Mouse (Mus musculus): Measurements from ENCODE around the gene Lrriq3. TPM values are rescaled to one million over a fixed set of nuclear protein-coding genes. Genes with fewer than 3 reads are reported as not detected.
A peak's percentile ranks its signal among the peaks of the same experiment; 100 is the strongest.

Gene Lrriq3
- under 1 TPM; 0.73 to 0.77 TPM for polyA plus RNA-seq (2017; shearing (Covaris generic))

- peak; percentile 94 for ATAC-seq
These were observed at the start of gene Lrriq3, which contains the start of gene Fpgt for GRCm38 (mm10) chr3:155093116-155093956. Lrriq3 (plus strand) TSS chr3:155093434. Fpgt (minus strand) TSS chr3:155093403.

- ATAC-seq = no peak
These were observed 41.2 kb upstream of the Lrriq3 start for GRCm38 (mm10) chr3:155052021-155052420.

GRCm38 (mm10) chr3:155053189-155053588 is 40.0 kb upstream of the Lrriq3 start:
- ATAC-seq = no peak

GRCm38 (mm10) chr3:155055231-155055916 is 37.9 kb upstream of the Lrriq3 start, which contains the start of gene Tnni3k:
Tnni3k (minus strand) TSS chr3:155055407.
- no peak for ATAC-seq

GRCm38 (mm10) chr3:155056606-155057005 is 36.6 kb upstream of the Lrriq3 start:
- no peak for ATAC-seq

GRCm38 (mm10) chr3:155057566-155057965 is 35.7 kb upstream of the Lrriq3 start:
- ATAC-seq = no peak

GRCm38 (mm10) chr3:155058800-155059448 is 34.3 kb upstream of the Lrriq3 start:
- no peak for ATAC-seq

GRCm38 (mm10) chr3:155059449-155059822 is 33.8 kb upstream of the Lrriq3 start:
- ATAC-seq = no peak

- no peak for ATAC-seq
These were observed 15.3 kb upstream of the Lrriq3 start for GRCm38 (mm10) chr3:155077908-155078307.

- no peak for ATAC-seq
These were observed 1.2 kb upstream of the Lrriq3 start for GRCm38 (mm10) chr3:155092081-155092480.

- no peak for ATAC-seq
These were observed 6.0 kb downstream of the Lrriq3 start for GRCm38 (mm10) chr3:155099266-155099665.

- ATAC-seq = no peak
These were observed 12.7 kb downstream of the Lrriq3 start for GRCm38 (mm10) chr3:155105957-155106356.

GRCm38 (mm10) chr3:155137737-155138136 is 44.5 kb downstream of the Lrriq3 start:
- ATAC-seq = no peak

- no peak for ATAC-seq
These were observed 47.8 kb downstream of the Lrriq3 start for GRCm38 (mm10) chr3:155141047-155141446.

- no peak for ATAC-seq
These were observed 51.1 kb downstream of the Lrriq3 start for GRCm38 (mm10) chr3:155144368-155144767.

- ATAC-seq = no peak
These were observed 68.6 kb downstream of the Lrriq3 start for GRCm38 (mm10) chr3:155161842-155162241.

GRCm38 (mm10) chr3:155180303-155180902 is 87.2 kb downstream of the Lrriq3 start:
- no peak for ATAC-seq

GRCm38 (mm10) chr3:155186456-155186855 is 93.2 kb downstream of the Lrriq3 start:
- no peak for ATAC-seq

- ATAC-seq = no peak
These were observed 95.6 kb downstream of the Lrriq3 start for GRCm38 (mm10) chr3:155188857-155189256.

- no peak for ATAC-seq
These were observed 141.7 kb downstream of the Lrriq3 start for GRCm38 (mm10) chr3:155234919-155235318.

- ATAC-seq = no peak
These were observed 142.3 kb downstream of the Lrriq3 start for GRCm38 (mm10) chr3:155235502-155235901.

Data from CD4-positive, CD25-positive, alpha-beta regulatory T cell, adult 4 months (primary cell).